Mouse (Mus musculus) ZHBTc4 (cell line): ENCODE results near the gene Bcat2.

ENCODE experiments used
- DNase-seq: peaks from one replicate; pipeline ENCODE4 v3.0.0-alpha.2; 2011; ENCODE audit warnings: low read depth, low spot score

The Bcat2 gene

GRCm38 (mm10) chr7:45625481-45625880 is 55.5 kb downstream of the Bcat2 start:
- no peak for DNase-seq

- no peak for DNase-seq
Observed at GRCm38 (mm10) chr7:45626571-45627076, 56.7 kb downstream of the Bcat2 start.

- DNase-seq: no peak
Observed at GRCm38 (mm10) chr7:45627261-45627660, 57.3 kb downstream of the Bcat2 start, which contains the start of gene Rasip1. TSS of gene Rasip1 (plus strand) at chr7:45627488.

- DNase-seq: peak; percentile 96
Observed at GRCm38 (mm10) chr7:45628364-45629294, 58.7 kb downstream of the Bcat2 start.

GRCm38 (mm10) chr7:45630064-45630907 is 60.3 kb downstream of the Bcat2 start:
- peak; percentile 75 for DNase-seq

- peak; percentile 65 for DNase-seq
Observed at GRCm38 (mm10) chr7:45632499-45632898, 62.5 kb downstream of the Bcat2 start.

- no peak for DNase-seq
Observed at GRCm38 (mm10) chr7:45634946-45635681, 65.2 kb downstream of the Bcat2 start.

- DNase-seq: peak; percentile 41
Observed at GRCm38 (mm10) chr7:45635711-45636688, 66.0 kb downstream of the Bcat2 start.

GRCm38 (mm10) chr7:45637710-45638109 is 67.8 kb downstream of the Bcat2 start:
- DNase-seq: no peak

GRCm38 (mm10) chr7:45638623-45639401 is 68.9 kb downstream of the Bcat2 start:
- peak; percentile 98 for DNase-seq
